10 mouse cellular contexts compared by ENCODE assay signal in the genomic region with DNA sequence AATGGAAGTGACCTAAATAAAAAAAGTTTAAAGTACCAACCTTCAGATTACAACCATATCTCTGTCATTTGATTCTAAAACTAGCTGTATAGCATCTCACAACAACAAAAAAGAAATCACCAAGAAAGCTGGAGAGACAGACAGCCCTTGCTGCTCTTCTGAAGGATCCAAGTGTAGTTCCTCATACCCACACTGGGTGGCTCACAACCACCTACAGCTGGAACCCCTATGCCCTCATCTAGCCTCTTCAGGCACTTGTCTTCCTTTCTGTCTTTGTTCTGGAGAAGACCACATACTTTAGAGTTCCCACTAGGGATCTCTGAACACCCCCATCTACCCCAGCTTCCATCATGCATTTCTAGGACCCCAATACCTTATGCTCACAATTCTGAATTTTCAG.
DNase-seq lines count a peak whose midpoint lies in the region; ATAC-seq and TF ChIP-seq lines count a peak whose summit lies in the region.
"Had no signal": no experiment of that assay in that cellular context is flagged by ENCODE, and none has a peak within 500 bp of the region (broad histone marks: within the 10 kb centered on the region; RNA-seq: fewer than 3 reads in every experiment).

No protein-coding gene starts in this region.

- no peaks in the 10 kb centered on the region for H3K27me3 ChIP-seq in forebrain, embryonic 14.5 days (replicated peaks; ENCODE audit: control insufficient read depth, insufficient read depth, low read length)
- H3K27me3 ChIP-seq in forebrain, embryonic 13.5 days: no peaks in the 10 kb centered on the region
- H3K27me3 ChIP-seq in intestine, embryonic 16.5 days (replicated peaks; ENCODE audit: control insufficient read depth, insufficient read depth, low read length): no peaks in the 10 kb centered on the region
- H3K27me3 ChIP-seq: liver, embryonic 15.5 days had no signal

- no peak for TF ChIP-seq POLR2A in lung, adult 2 months (IDR thresholded peaks at IDR 0.05; ENCODE audit: borderline replicate concordance, extremely low read depth, low read depth, low read length)

- H3K9me3 ChIP-seq in forebrain, embryonic 14.5 days (replicated peaks; ENCODE audit: control insufficient read depth, low read length): no peaks in the 10 kb centered on the region
- no peaks in the 10 kb centered on the region for H3K9me3 ChIP-seq in forebrain, embryonic 13.5 days (replicated peaks)
- H3K9me3 ChIP-seq in intestine, embryonic 16.5 days (ENCODE audit: control insufficient read depth, low read length): no peaks in the 10 kb centered on the region
- H3K9me3 ChIP-seq: heart, embryonic 10.5 days; liver, embryonic 15.5 days had no signal

- no peak overlapping the region for H3K4me3 ChIP-seq in forebrain, embryonic 14.5 days (ENCODE audit: low read depth, low read length)
- H3K4me3 ChIP-seq in forebrain, embryonic 13.5 days: no peak overlapping the region
- H3K4me3 ChIP-seq in lung, adult 2 months (replicated peaks; ENCODE audit: extremely low read depth, low read depth, low read length): no peak overlapping the region
- H3K4me3 ChIP-seq in intestine, embryonic 16.5 days (ENCODE audit: low read length): no peak overlapping the region
- H3K4me3 ChIP-seq: heart, embryonic 10.5 days; liver, embryonic 15.5 days had no signal

- DNase-seq in forebrain, embryonic 14.5 days (ENCODE audit: low spot score): peak; percentile 20
- DNase-seq in lung, postnatal 10 days: peak; percentile 12
- no peak for DNase-seq in lung, adult 2 months
- DNase-seq in adrenal gland, postnatal 14 days: peak; percentile 8
- peak; percentile 12 to 23 for DNase-seq in kidney, postnatal 4 days
- no peak for DNase-seq in left cerebral cortex, adult 8-10 months (ENCODE audit: low spot score in 2 of 2)

- no peak overlapping the region for H3K4me2 ChIP-seq in forebrain, embryonic 14.5 days (ENCODE audit: low read length)
- no peak overlapping the region for H3K4me2 ChIP-seq in forebrain, embryonic 13.5 days
- H3K4me2 ChIP-seq in intestine, embryonic 16.5 days (ENCODE audit: low read depth, low read length): no peak overlapping the region
- H3K4me2 ChIP-seq: liver, embryonic 15.5 days had no signal

- H3K4me1 ChIP-seq in forebrain, embryonic 14.5 days (ENCODE audit: control insufficient read depth, insufficient read depth, low read length): no peaks in the 10 kb centered on the region
- H3K4me1 ChIP-seq in forebrain, embryonic 13.5 days: no peaks in the 10 kb centered on the region
- no peaks in the 10 kb centered on the region for H3K4me1 ChIP-seq in lung, adult 2 months (ENCODE audit: control insufficient read depth, insufficient read depth, low read length)
- H3K4me1 ChIP-seq in intestine, embryonic 16.5 days (ENCODE audit: control insufficient read depth, insufficient read depth, low read length): no peaks in the 10 kb centered on the region
- H3K4me1 ChIP-seq: heart, embryonic 10.5 days; liver, embryonic 15.5 days had no signal

- no peaks in the 10 kb centered on the region for H3K36me3 ChIP-seq in forebrain, embryonic 14.5 days (ENCODE audit: control insufficient read depth, insufficient read depth, low read length)
- H3K36me3 ChIP-seq in forebrain, embryonic 13.5 days (ENCODE audit: poor library complexity, severe bottlenecking): no peaks in the 10 kb centered on the region
- no peaks in the 10 kb centered on the region for H3K36me3 ChIP-seq in intestine, embryonic 16.5 days (ENCODE audit: control insufficient read depth, insufficient read depth, low read length)
- H3K36me3 ChIP-seq: heart, embryonic 10.5 days; liver, embryonic 15.5 days had no signal

- no peak for ATAC-seq in forebrain, embryonic 14.5 days
- no peak for ATAC-seq in forebrain, embryonic 13.5 days
- ATAC-seq in intestine, embryonic 16.5 days: no peak

- no peak for TF ChIP-seq CTCF in lung, adult 2 months (IDR thresholded peaks at IDR 0.05; ENCODE audit: insufficient read depth, low read length)

- H3K9ac ChIP-seq in forebrain, embryonic 14.5 days (ENCODE audit: low read length): no peak overlapping the region
- H3K9ac ChIP-seq in forebrain, embryonic 13.5 days: no peak overlapping the region
- no peak overlapping the region for H3K9ac ChIP-seq in intestine, embryonic 16.5 days (ENCODE audit: low read depth, low read length)
- H3K9ac ChIP-seq: liver, embryonic 15.5 days had no signal

- H3K27ac ChIP-seq in forebrain, embryonic 14.5 days (ENCODE audit: low read depth, low read length): no peak overlapping the region
- no peak overlapping the region for H3K27ac ChIP-seq in forebrain, embryonic 13.5 days
- no peak overlapping the region for H3K27ac ChIP-seq in intestine, embryonic 16.5 days (ENCODE audit: low read length)
- H3K27ac ChIP-seq: heart, embryonic 10.5 days; liver, embryonic 15.5 days had no signal

Comparison
In these comparisons a context has a peak if more than half of its experiments do, and no peak if none do; other contexts are left out.
1. DNase-seq: peak in forebrain, embryonic 14.5 days (single experiment), lung, postnatal 10 days (single experiment), adrenal gland, postnatal 14 days (single experiment) and kidney, postnatal 4 days (2 of 2); none in lung, adult 2 months (single experiment) and left cerebral cortex, adult 8-10 months (0 of 2).